Mouse (Mus musculus): ENCODE results near the gene Pnpla5. TPM values are rescaled to one million over a fixed set of nuclear protein-coding genes. Genes with fewer than 3 reads are reported as not detected.
A peak's percentile ranks its signal among the peaks of the same experiment; 100 is the strongest.
"Not testable (repeated sequence)": the region's sequence is repeated elsewhere in the genome, so short reads cannot be mapped to it uniquely, and the experiment has no call there.

Gene Pnpla5
- not detected in 2 replicates for polyA plus RNA-seq (2015; fragmentation: Nextera tagmentation; extraction: Ambion mirVana)

DNA sequence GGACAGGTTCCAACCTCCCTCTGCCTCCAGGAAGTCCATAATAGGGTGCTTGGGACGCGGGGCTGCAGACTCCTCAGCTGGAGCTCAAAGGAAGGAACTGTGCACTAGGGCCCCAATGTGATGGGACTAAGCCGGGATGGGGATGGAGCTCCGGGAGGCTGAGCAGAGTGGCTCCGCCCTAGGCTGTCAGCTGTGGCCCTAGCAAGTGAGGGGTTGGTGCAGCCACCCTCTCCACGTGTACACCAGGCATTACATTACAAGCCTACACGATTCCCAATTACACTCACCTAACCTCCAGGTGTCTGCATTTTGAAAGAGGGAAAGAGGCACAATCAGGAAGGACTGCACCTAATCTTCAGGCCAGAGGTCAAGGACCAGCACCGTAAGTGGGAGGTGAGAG lies at the start of gene Pnpla5:
TSS of gene Pnpla5 (minus strand) at position 101 of the 400 bp plus-strand sequence.
- Histone ChIP-seq H3K9me3 (no peaks in the 10 kb centered on the region), H3K4me2 (replicated peaks) (no peak within 1 kb of the TSS), H3K36me3 (no peaks in the 10 kb centered on the region), H3K4me3 (replicated peaks) (no peak within 1 kb of the TSS), H3K4me1 (replicated peaks) (no peaks in the 10 kb centered on the region), H3K27me3 (no peaks in the 10 kb centered on the region), H3K27ac (no peak within 1 kb of the TSS), H3K9ac (replicated peaks) (no peak within 1 kb of the TSS)
- WGBS = 71% methylated on average over 8 of the region's 8 CpGs
- no peak for ATAC-seq

DNA sequence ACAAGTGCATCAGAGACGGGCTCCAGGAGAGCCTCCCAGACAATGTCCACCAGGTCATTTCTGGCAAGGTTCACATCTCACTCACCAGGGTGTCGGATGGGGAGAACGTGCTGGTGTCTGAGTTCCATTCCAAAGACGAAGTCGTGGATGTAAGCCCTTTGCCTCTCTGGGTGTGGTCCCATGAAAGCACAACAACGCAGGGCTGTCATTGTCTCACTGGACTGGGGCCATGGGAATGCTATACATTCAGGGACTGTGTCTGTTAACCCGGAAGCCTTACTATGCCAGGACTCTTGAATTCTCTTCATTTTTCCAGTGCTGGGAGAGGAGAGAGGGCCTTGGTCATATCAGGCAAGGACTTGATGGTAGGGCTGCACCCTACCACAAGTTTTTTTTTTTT lies 48.2 kb upstream of the Pnpla5 start:
- H3K9ac ChIP-seq (replicated peaks) = no peak overlapping the region
- no peak overlapping the region for H3K4me2 ChIP-seq (replicated peaks)
- no peaks in the 10 kb centered on the region for H3K9me3 ChIP-seq
- no peak overlapping the region for H3K27ac ChIP-seq
- WGBS = 81% methylated on average over 7 of the region's 7 CpGs
- no peaks in the 10 kb centered on the region for H3K36me3 ChIP-seq
- H3K4me3 ChIP-seq (replicated peaks) = no peak overlapping the region
- H3K27me3 ChIP-seq = no peaks in the 10 kb centered on the region
- H3K4me1 ChIP-seq (replicated peaks) = peaks cover 22% of the 10 kb centered on the region
- ATAC-seq = no peak

DNA sequence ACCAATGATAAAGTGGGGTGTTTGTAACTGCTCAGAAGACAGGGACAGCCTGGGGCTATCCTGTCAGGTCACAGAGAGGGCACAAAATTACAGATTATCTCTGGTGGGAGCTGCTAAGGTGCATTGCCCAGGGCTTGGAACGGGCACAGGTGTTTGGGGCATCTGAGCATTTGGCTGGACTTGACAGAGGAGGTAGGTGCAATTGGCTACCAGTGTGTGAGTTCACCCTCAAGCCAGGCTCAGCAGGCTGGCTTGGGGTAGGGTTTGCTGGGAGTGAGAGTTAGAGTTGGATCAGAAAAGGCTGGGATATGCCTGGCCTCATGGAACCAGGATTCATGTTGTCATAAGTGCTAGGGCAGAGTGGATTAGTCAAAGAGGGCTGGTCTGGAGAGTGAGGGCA lies 46.5 kb upstream of the Pnpla5 start:
- no peak for ATAC-seq
- no peaks in the 10 kb centered on the region for H3K9me3 ChIP-seq
- 0 out of 2 replicates have a peak overlapping the region, but pooled peaks have one; percentile 77 for H3K27ac ChIP-seq
- peaks cover 22% of the 10 kb centered on the region for H3K4me1 ChIP-seq (replicated peaks)
- no peak overlapping the region for H3K4me3 ChIP-seq (replicated peaks)
- peak overlapping the region; percentile 89; the same call in 1 of the 2 replicates for H3K4me2 ChIP-seq (replicated peaks)
- no peaks in the 10 kb centered on the region for H3K36me3 ChIP-seq
- H3K9ac ChIP-seq (replicated peaks) = no peak overlapping the region
- 74% methylated on average over 1 of the region's 1 CpGs for WGBS
- no peaks in the 10 kb centered on the region for H3K27me3 ChIP-seq

DNA sequence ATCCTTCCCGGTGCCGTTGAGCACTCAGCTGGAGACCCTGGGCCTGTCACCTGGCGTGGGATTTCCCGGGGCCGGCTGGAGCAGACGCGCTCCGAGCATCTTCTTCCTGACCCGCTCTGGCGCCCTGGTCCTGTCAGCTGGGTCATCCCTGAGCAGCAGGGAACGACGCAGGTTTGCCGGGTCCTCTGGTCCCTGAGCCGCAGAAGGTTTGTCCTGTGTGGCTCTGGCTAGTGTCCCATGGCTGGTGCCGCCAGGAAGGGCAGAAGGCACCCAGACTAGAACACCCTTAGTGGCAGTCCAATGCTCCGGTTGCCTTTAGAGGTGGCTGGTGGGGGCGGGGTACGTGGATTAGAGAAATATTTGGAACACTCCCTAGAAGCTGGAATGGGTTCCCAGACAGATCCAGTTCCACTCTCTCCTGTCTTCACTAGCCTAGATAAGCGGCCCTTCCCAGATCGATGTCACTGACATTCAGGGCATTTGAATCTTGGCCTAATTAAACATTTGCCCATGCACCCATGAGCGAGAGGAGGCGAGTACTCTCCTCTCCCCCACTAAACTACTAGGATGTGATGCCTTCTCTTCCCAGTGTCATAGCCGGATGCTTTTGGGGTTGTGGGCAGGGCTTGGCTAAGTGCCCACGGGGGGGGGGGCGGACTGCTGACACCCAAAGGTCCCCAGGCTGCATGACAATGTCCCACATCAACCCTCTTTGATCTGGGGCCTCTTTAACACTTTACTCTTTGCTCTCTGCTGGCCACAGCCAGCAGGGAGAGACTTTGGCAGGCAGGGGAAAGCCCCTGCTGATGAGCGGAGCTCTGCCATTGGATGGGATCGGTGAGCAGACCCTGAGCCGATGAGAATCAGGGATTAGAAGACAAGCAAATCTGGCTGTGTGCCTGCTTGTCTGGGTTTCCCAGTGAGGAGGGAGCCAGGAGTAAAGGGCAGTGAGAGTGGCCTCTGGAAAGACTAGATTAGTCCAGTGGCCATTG lies 45.5 kb upstream of the Pnpla5 start:
- Histone ChIP-seq H3K36me3 (no peaks in the 10 kb centered on the region), H3K27me3 (no peaks in the 10 kb centered on the region), H3K9ac (replicated peaks) (peak overlapping the region; percentile 73), H3K4me3 (replicated peaks) (peak overlapping the region; percentile 55), H3K4me1 (replicated peaks) (peaks cover 22% of the 10 kb centered on the region), H3K4me2 (replicated peaks) (peak overlapping the region; percentile 89), H3K27ac (peak overlapping the region; percentile 77), H3K9me3 (no peaks in the 10 kb centered on the region)
- WGBS = under 1% methylated on average over 28 of the region's 28 CpGs
- ATAC-seq = peak; percentile 55

DNA sequence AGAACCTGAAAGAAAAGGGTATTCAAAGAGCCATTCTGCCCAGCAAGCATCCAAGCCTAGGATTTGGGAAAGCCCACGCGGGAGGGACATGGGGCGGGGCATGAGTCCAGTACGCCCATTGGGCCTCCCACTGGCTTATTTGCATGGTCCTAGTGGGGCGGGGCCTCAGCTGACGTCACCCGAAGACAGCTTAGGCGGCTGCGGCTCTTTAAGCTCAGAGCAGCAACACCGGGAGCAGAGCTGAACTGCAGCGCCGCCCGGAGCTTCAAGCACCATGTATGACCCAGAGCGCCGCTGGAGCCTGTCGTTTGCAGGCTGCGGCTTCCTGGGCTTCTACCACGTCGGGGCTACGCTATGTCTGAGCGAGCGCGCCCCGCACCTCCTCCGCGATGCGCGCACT lies 44.6 kb upstream of the Pnpla5 start, which contains the start of gene Pnpla3:
TSS of gene Pnpla3 (plus strand) at position 238 of the 400 bp plus-strand sequence.
- Histone ChIP-seq H3K4me3 (replicated peaks) (peak within 1 kb of the TSS; percentile 55), H3K36me3 (no peaks in the 10 kb centered on the region), H3K9me3 (no peaks in the 10 kb centered on the region), H3K4me1 (replicated peaks) (peaks cover 22% of the 10 kb centered on the region), H3K9ac (replicated peaks) (peak within 1 kb of the TSS; percentile 73), H3K4me2 (replicated peaks) (peak within 1 kb of the TSS; percentile 89), H3K27ac (peak within 1 kb of the TSS; percentile 77), H3K27me3 (no peaks in the 10 kb centered on the region)
- peak; percentile 95 for ATAC-seq
- under 1% methylated on average over 28 of the region's 28 CpGs for WGBS

DNA sequence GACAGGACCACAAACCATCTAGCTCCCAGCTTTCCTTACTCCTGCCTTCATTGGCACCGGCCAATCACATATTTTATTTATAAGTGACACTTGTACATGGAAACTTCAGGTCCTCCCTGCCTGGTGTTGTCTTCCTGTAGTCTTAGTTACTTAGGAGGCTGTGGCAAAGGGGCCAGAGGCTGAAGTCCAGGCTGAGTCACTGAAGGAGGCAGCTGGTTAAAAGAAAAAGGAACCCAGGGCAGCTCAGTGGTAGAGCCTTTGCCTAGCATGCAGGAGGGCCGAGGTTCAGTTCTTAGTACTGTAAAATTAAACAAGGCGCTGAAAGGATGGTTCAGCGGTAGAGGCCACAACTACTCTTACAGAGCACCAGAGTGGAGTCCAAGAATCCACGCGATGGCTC lies 43.8 kb upstream of the Pnpla5 start:
- Histone ChIP-seq H3K36me3 (no peaks in the 10 kb centered on the region), H3K9me3 (no peaks in the 10 kb centered on the region), H3K4me2 (replicated peaks) (peak overlapping the region; percentile 89), H3K4me1 (replicated peaks) (peaks cover 22% of the 10 kb centered on the region), H3K4me3 (replicated peaks) (no peak overlapping the region), H3K27me3 (no peaks in the 10 kb centered on the region), H3K9ac (replicated peaks) (no peak overlapping the region), H3K27ac (peak overlapping the region; percentile 77; the same call in 1 of the 2 replicates)
- 75% methylated on average over 6 of the region's 6 CpGs for WGBS
- no peak for ATAC-seq

DNA sequence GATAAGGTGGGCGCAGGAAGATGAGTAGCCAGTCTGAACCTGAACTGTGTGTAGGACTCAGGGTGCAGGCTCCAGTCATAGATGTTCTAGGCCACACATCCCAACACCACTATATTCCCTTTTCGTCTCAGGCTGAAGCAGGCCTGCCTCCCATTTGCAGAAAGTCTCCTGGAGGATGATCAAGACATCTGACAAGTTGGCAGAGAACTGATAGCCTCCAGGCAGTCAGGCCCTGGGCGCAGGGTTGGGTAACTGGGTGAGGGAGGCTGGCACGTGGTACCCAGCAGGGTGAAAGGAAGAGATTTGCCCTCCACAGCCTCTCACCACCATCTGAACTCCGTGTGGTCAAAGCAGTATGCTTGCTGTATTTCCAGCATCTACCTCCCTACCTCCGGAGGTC lies 38.9 kb upstream of the Pnpla5 start:
- no peak overlapping the region for H3K27ac ChIP-seq
- H3K9ac ChIP-seq (replicated peaks) = no peak overlapping the region
- no peak overlapping the region for H3K4me3 ChIP-seq (replicated peaks)
- 85% methylated on average over 6 of the region's 6 CpGs for WGBS
- no peaks in the 10 kb centered on the region for H3K27me3 ChIP-seq
- H3K4me2 ChIP-seq (replicated peaks) = no peak overlapping the region
- no peaks in the 10 kb centered on the region for H3K4me1 ChIP-seq (replicated peaks)
- no peaks in the 10 kb centered on the region for H3K9me3 ChIP-seq
- no peak for ATAC-seq
- H3K36me3 ChIP-seq = no peaks in the 10 kb centered on the region

DNA sequence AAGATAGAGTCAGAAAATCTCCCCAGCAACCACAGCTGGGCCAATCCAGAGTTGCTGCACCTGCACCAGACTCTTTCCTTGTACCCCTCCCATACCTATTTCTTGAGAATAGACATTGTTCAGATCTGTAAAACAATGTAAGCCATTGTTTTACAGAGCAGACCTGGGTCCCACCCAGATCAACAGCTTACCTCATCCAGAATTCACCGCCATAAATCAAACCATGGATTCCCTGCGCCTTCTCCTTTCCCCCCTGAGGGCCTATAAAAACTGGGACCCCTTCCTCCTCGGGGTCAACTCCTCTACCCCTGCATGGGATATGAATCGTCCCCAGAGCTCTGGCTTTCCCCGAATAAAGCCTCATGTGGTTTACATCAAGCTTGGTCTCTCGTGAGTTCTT lies 34.6 kb upstream of the Pnpla5 start:
- not testable (repeated sequence) for ATAC-seq; H3K4me2 ChIP-seq (replicated peaks)
- 96% methylated on average over 6 of the region's 6 CpGs for WGBS

DNA sequence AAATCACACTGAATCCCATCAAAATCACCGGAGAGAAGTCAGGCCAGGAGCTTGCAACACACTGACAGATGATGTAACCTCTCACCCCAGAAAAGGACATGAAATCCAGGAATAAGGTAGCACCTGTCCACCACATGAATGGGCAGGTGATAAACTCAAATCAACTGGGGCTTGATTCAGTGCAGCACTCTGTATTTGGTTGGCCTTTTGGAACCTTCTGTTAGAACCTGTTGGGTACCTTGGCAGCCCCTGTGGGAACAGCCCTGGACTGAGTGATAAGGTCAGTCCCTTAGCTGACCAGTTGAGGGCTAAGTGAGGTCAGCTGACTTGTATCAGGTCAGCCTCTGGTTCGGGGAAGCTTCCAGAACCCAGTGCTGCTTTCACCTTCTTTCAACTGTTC lies 33.2 kb upstream of the Pnpla5 start:
- WGBS = 82% methylated on average over 2 of the region's 2 CpGs
- H3K36me3 ChIP-seq = no peaks in the 10 kb centered on the region
- H3K4me2 ChIP-seq (replicated peaks) = no peak overlapping the region
- ATAC-seq = no peak
- no peak overlapping the region for H3K27ac ChIP-seq
- no peak overlapping the region for H3K9ac ChIP-seq (replicated peaks)
- H3K4me1 ChIP-seq (replicated peaks) = no peaks in the 10 kb centered on the region
- H3K9me3 ChIP-seq = no peaks in the 10 kb centered on the region
- H3K4me3 ChIP-seq (replicated peaks) = no peak overlapping the region
- no peaks in the 10 kb centered on the region for H3K27me3 ChIP-seq

More for the DNA sequence above, 34.6 kb upstream of the Pnpla5 start:
- H3K9me3 ChIP-seq; H3K27ac ChIP-seq; H3K27me3 ChIP-seq; H3K9ac ChIP-seq (replicated peaks); H3K4me1 ChIP-seq (replicated peaks); H3K36me3 ChIP-seq; H3K4me3 ChIP-seq (replicated peaks): not testable (repeated sequence)

DNA sequence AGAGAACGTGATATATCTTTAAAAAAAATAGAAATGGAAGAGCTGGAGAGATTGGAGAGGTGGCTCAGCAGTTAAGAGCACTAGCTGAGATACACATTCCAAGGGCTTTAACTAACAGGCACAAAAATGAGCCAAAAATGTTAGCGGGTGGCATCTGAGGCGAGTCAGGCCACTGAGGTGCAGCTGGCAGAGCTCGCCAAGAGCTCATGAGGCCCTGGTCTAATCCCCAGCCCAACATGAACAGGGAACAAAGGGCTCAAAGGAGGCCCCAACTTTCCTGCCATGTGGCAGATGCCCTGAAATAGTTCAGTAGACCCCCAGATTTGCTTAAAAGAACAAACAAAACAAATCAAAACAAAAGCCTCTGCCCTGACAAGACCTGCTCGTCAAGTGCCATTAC lies 18.0 kb upstream of the Pnpla5 start:
- Histone ChIP-seq H3K9me3 (no peaks in the 10 kb centered on the region), H3K27ac (no peak overlapping the region), H3K36me3 (no peaks in the 10 kb centered on the region), H3K27me3 (0 out of 2 replicates have a peak, but pooled peaks cover 3% of the 10 kb centered on the region), H3K4me2 (replicated peaks) (no peak overlapping the region), H3K4me1 (replicated peaks) (peaks cover 26% of the 10 kb centered on the region), H3K9ac (replicated peaks) (no peak overlapping the region), H3K4me3 (replicated peaks) (no peak overlapping the region)
- WGBS = 29% methylated on average over 5 of the region's 5 CpGs
- ATAC-seq = no peak

DNA sequence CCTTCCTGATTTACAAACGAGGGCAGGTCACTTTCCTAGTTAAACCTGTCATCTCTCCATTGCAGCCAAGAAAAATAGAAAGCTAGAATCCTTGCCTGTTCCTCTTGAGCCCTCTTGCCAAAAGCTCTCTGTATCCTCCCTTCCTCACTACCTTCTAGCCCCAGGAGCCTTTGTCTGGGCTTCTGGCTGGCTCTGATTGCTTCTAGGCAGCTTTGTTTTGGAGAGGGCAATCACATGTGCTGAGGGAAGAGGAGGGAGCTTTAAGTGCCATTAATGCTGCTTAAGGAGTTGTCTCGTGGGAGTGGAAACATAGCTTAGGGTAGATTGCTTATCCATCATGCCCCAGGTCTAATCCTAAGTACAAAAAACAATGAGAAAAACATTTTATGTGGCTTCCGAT lies 17.1 kb upstream of the Pnpla5 start:
- H3K9ac ChIP-seq (replicated peaks) = no peak overlapping the region
- H3K4me1 ChIP-seq (replicated peaks) = peaks cover 26% of the 10 kb centered on the region
- no peak for ATAC-seq
- no peaks in the 10 kb centered on the region for H3K36me3 ChIP-seq
- peak overlapping the region; percentile 7; the same call in 1 of the 2 replicates for H3K27ac ChIP-seq
- H3K27me3 ChIP-seq = 0 out of 2 replicates have a peak, but pooled peaks cover 3% of the 10 kb centered on the region
- no peak overlapping the region for H3K4me2 ChIP-seq (replicated peaks)
- 51% methylated on average over 3 of the region's 3 CpGs for WGBS
- H3K4me3 ChIP-seq (replicated peaks) = no peak overlapping the region
- 0 out of 2 replicates have a peak, but pooled peaks cover 2% of the 10 kb centered on the region for H3K9me3 ChIP-seq

DNA sequence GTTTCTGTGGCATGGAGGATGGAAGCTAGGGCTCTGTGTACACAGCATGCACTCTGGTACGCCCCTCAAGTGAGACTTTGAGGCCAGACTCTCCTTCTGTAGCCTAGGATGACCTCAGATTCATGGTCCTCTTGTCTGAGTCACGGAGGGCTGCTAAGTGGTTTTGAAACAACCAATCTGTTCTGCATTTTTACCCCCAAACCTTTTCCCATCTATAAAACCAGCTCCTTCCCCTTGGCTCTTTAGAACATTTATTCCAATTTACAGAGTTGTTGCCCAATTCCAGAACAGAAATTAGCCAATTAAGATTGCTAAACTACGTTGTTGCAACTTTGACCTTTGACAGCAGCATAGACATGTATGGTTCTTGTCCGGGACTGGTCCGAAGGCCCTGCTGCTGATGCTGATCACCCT lies 16.6 kb upstream of the Pnpla5 start:
- WGBS = 84% methylated on average over 5 of the region's 5 CpGs
- Histone ChIP-seq H3K9me3 (0 out of 2 replicates have a peak, but pooled peaks cover 2% of the 10 kb centered on the region), H3K9ac (replicated peaks) (no peak overlapping the region), H3K36me3 (no peaks in the 10 kb centered on the region), H3K27ac (peak overlapping the region; percentile 7; the same call in 1 of the 2 replicates), H3K4me2 (replicated peaks) (no peak overlapping the region), H3K4me3 (replicated peaks) (no peak overlapping the region), H3K27me3 (0 out of 2 replicates have a peak, but pooled peaks cover 3% of the 10 kb centered on the region), H3K4me1 (replicated peaks) (peaks cover 26% of the 10 kb centered on the region)
- no peak for ATAC-seq

Measured in midbrain, embryonic 13.5 days (tissue).